ENCODE assay signal across 9 mouse cellular contexts in genomic region chr12:112877607-112878020, GRCm38 (mm10). TPM values are rescaled to one million over a fixed set of nuclear protein-coding genes. Genes with fewer than 3 reads are reported as not detected.
DNase-seq lines count a peak whose midpoint lies in the region; ATAC-seq lines count a peak whose summit lies in the region.
"Had no signal": no experiment of that assay in that cellular context is flagged by ENCODE, and none has a peak within 500 bp of the region (broad histone marks: within the 10 kb centered on the region; RNA-seq: fewer than 3 reads in every experiment).

No protein-coding gene starts in this region.

- H3K27ac ChIP-seq in kidney, embryonic 15.5 days = no peak overlapping the region
- peak overlapping the region; percentile 54 for H3K27ac ChIP-seq in embryonic facial prominence, embryonic 12.5 days
- H3K27ac ChIP-seq: left cerebral cortex, adult 2 months had no signal

- no peak for DNase-seq in kidney, adult 8-10 months
- peak; percentile 45 for DNase-seq in kidney, postnatal 14 days
- DNase-seq in neural tube, embryonic 10.5 days (ENCODE audit: extremely low spot score, low spot score) = peak; percentile 55
- no peak for DNase-seq in ovary, postnatal 14 days (ENCODE audit: low spot score)
- no peak for DNase-seq in cerebellum, adult 11-12 months
- no peak for DNase-seq in natural killer cell, adult 2 months (ENCODE audit: low spot score in 2 of 2)

- H3K4me1 ChIP-seq in kidney, embryonic 15.5 days = peaks cover 37% of the 10 kb centered on the region
- H3K4me1 ChIP-seq in embryonic facial prominence, embryonic 12.5 days = peaks cover 27% of the 10 kb centered on the region

- H3K36me3 ChIP-seq in kidney, embryonic 15.5 days = no peaks in the 10 kb centered on the region
- H3K36me3 ChIP-seq in embryonic facial prominence, embryonic 12.5 days = no peaks in the 10 kb centered on the region

- H3K27me3 ChIP-seq in kidney, embryonic 15.5 days = peaks cover 76% of the 10 kb centered on the region
- peaks cover 70% of the 10 kb centered on the region for H3K27me3 ChIP-seq in embryonic facial prominence, embryonic 12.5 days

- no peaks in the 10 kb centered on the region for H3K9me3 ChIP-seq in kidney, embryonic 15.5 days (replicated peaks)
- H3K9me3 ChIP-seq in embryonic facial prominence, embryonic 12.5 days = no peaks in the 10 kb centered on the region

- under 1% methylated on average over 31 of the region's 37 CpGs for WGBS in kidney, embryonic 15.5 days
- under 1% methylated on average over 36 of the region's 37 CpGs for WGBS in embryonic facial prominence, embryonic 12.5 days

- peak overlapping the region; percentile 21; the same call in 1 of the 2 replicates for H3K9ac ChIP-seq in kidney, embryonic 15.5 days
- H3K9ac ChIP-seq in embryonic facial prominence, embryonic 12.5 days = peak overlapping the region; percentile 57

- H3K4me2 ChIP-seq in kidney, embryonic 15.5 days = peak overlapping the region; percentile 69
- peak overlapping the region; percentile 79 for H3K4me2 ChIP-seq in embryonic facial prominence, embryonic 12.5 days (replicated peaks)

- no peak; the same call in 1 of the 2 replicates for ATAC-seq in kidney, embryonic 15.5 days (replicated peaks; ENCODE audit: low FRiP score)
- peak; percentile 22; the same call in 1 of the 2 replicates for ATAC-seq in embryonic facial prominence, embryonic 12.5 days (ENCODE audit: insufficient number of reproducible peaks, insufficient read depth, low FRiP score, low TSS enrichment)

- H3K4me3 ChIP-seq in kidney, embryonic 15.5 days (replicated peaks) = peak overlapping the region; percentile 40
- H3K4me3 ChIP-seq in embryonic facial prominence, embryonic 12.5 days = peak overlapping the region; percentile 44
- H3K4me3 ChIP-seq: left cerebral cortex, adult 2 months had no signal

RNA-seq across cellular contexts. Expression of gene Gpr132, which starts 9.6 kb away (rescaled TPM):
- polyA plus RNA-seq in kidney, embryonic 15.5 days (2015; fragmentation: Nextera tagmentation; extraction: Ambion mirVana) = 0.12 and 0.14 TPM in 2 replicates
- 0.23 TPM in 1 of 2 replicates, not detected in the other for polyA plus RNA-seq in embryonic facial prominence, embryonic 12.5 days (2016; fragmentation: Nextera tagmentation; extraction: Ambion mirVana)

RNA-seq across cellular contexts. Expression of gene Cdca4, which starts 48.4 kb away (rescaled TPM):
- polyA plus RNA-seq in kidney, embryonic 15.5 days (2015; fragmentation: Nextera tagmentation; extraction: Ambion mirVana) = 113 and 122 TPM in 2 replicates
- polyA plus RNA-seq in embryonic facial prominence, embryonic 12.5 days (2016; fragmentation: Nextera tagmentation; extraction: Ambion mirVana) = 144 and 147 TPM in 2 replicates

RNA-seq across cellular contexts. Expression of gene Jag2, which starts 52.0 kb away (rescaled TPM):
- 3.0 and 3.5 TPM in 2 replicates for polyA plus RNA-seq in kidney, embryonic 15.5 days (2015; fragmentation: Nextera tagmentation; extraction: Ambion mirVana)
- 7.9 and 8.8 TPM in 2 replicates for polyA plus RNA-seq in embryonic facial prominence, embryonic 12.5 days (2016; fragmentation: Nextera tagmentation; extraction: Ambion mirVana)

Comparison
In these comparisons a context has a peak if more than half of its experiments do, and no peak if none do; other contexts are left out.
1. DNase-seq: peak in kidney, postnatal 14 days (single experiment) and neural tube, embryonic 10.5 days (single experiment); none in kidney, adult 8-10 months (0 of 2), ovary, postnatal 14 days (single experiment), cerebellum, adult 11-12 months (single experiment) and natural killer cell, adult 2 months (0 of 2).